Mouse (Mus musculus) kidney, postnatal 0 days (tissue): ENCODE measurements at regions not wholly inside any gene's neighbourhood (a gene's known extent, or its start where the extent isn't known, plus 50 kb on each side); places are given as distances from the start of the nearest gene placed in this dataset.
A peak's percentile ranks its signal among the peaks of the same experiment; 100 is the strongest.

Source experiments
- ATAC-seq: fragments of 200-750 bp; cut with Nextera tagmentation; replicated peaks from 2 replicates; pipeline ENCODE4 v1.8.0; 2017; ENCODE audit warnings: low read depth, moderate number of reproducible peaks, moderate TSS enrichment, moderate library complexity; ENCODE audit not compliant: low FRiP score
- DNase-seq: peaks from one replicate; pipeline ENCODE4 v3.0.0-alpha.2; 2016; ENCODE audit warnings: low spot score
- H3K27ac ChIP-seq: fragments of 300-500 bp; sonication (generic); 2 replicates; pipeline ENCODE4 v1.5.1; 2014; ENCODE audit warnings: mild to moderate bottlenecking
- H3K27me3 ChIP-seq: fragments of 300-500 bp; sonication (generic); 2 replicates; pipeline ENCODE4 v1.6.1; 2014; ENCODE audit warnings: low read length, mixed read lengths; ENCODE audit not compliant: insufficient read depth
- H3K36me3 ChIP-seq: fragments of 300-500 bp; sonication (generic); 2 replicates; pipeline ENCODE4 v1.6.1; 2014; ENCODE audit warnings: low read length, mixed read lengths; ENCODE audit not compliant: insufficient read depth
- H3K4me1 ChIP-seq: fragments of 300-500 bp; sonication (generic); replicated peaks from 2 replicates; pipeline ENCODE4 v1.6.1; 2014; ENCODE audit warnings: antibody characterized with exemption, low read length, mixed read lengths; ENCODE audit not compliant: insufficient read depth
- H3K4me2 ChIP-seq: fragments of 300-500 bp; sonication (generic); 2 replicates; pipeline ENCODE4 v1.6.1; 2014; ENCODE audit warnings: mild to moderate bottlenecking, low read length, moderate library complexity, mixed read lengths
- H3K4me3 ChIP-seq: fragments of 300-500 bp; sonication (generic); replicated peaks from 2 replicates; pipeline ENCODE4 v1.5.1; 2014; ENCODE audit warnings: low read depth, low read length
- H3K9ac ChIP-seq: fragments of 300-500 bp; sonication (generic); 2 replicates; pipeline ENCODE4 v1.6.1; 2014; ENCODE audit warnings: low read depth, low read length
- H3K9me3 ChIP-seq: fragments of 300-500 bp; sonication (generic); replicated peaks from 2 replicates; pipeline ENCODE4 v1.6.1; 2016; ENCODE audit warnings: low read length, inconsistent platforms, mixed read lengths
- CTCF ChIP-seq: IDR thresholded peaks from 2 replicates; pipeline ENCODE4 v1.5.1; 2016; ENCODE audit warnings: antibody characterized with exemption, low read depth, mild to moderate bottlenecking, moderate library complexity
- WGBS: fragments of 180-500 bp; shearing (Covaris S2); extraction: QIAGEN DNeasy Blood & Tissue Kit; methylation state at CpG from one replicate; pipeline ENCODE4 v1.1.7; 2014; 5-methylcytosine and 5-hydroxymethylcytosine counted together

- Histone ChIP-seq H3K27me3 (no peaks in the 10 kb centered on the region), H3K27ac (no peak overlapping the region), H3K9ac (no peak overlapping the region), H3K4me1 (no peaks in the 10 kb centered on the region), H3K36me3 (no peaks in the 10 kb centered on the region), H3K4me3 (no peak overlapping the region), H3K4me2 (no peak overlapping the region), H3K9me3 (no peaks in the 10 kb centered on the region)
- 43% methylated on average over 1 of the region's 1 CpGs for WGBS
- ATAC-seq: no peak
- DNase-seq: no peak
- no peak for TF ChIP-seq CTCF
Measured at GRCm38 (mm10) chr8:103306476-103307183, 521.2 kb upstream of the Cdh11 start.

- Histone ChIP-seq H3K4me3 (no peak overlapping the region), H3K27ac (no peak overlapping the region), H3K4me2 (no peak overlapping the region), H3K36me3 (no peaks in the 10 kb centered on the region), H3K9me3 (no peaks in the 10 kb centered on the region), H3K4me1 (no peaks in the 10 kb centered on the region), H3K27me3 (no peaks in the 10 kb centered on the region), H3K9ac (no peak overlapping the region)
- DNase-seq (no peak), ATAC-seq (no peak)
- whole genome bisulfite sequencing: 82% methylated on average over 1 of the region's 1 CpGs
- TF ChIP-seq CTCF: no peak
Measured at GRCm38 (mm10) chr8:103313576-103313975, 528.1 kb upstream of the Cdh11 start.

DNA sequence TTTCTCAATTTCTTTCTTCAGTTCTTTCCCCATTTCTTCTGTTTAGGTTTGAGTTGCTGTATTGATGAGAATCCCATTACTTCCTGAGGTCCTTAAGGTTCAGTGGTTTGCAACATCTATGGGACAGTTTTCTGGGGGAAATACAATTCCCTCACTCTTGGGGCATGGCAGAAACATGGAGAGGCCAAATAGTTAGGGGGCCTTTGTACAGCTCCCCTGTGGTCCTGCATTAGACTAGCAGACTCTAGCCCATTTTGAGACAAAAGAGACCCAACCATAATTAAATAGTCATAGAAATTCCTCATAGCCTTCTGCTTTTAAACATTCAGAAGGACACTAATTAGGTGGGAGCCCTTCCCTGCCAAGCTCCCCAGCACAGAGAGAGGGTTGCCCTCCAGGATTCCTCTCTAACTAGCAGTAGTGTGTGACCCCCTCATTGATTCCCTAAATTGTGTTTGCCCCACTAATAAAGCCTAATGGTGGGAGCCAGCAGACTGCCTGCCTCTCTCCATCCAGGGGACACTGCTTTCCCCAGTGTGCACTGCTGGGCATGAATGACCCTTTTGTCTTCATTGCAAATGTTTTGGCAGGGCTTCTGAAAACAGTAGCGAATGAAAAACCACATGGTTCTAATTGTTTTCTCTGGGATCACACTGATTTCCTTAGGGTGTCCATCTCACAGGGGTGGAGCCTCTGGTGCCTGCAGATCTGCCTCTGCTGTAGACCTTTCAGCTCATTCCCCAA is 529.0 kb upstream of the Cdh11 start:
- Histone ChIP-seq H3K27me3 (no peaks in the 10 kb centered on the region), H3K4me3 (no peak overlapping the region), H3K27ac (no peak overlapping the region), H3K36me3 (no peaks in the 10 kb centered on the region), H3K9ac (no peak overlapping the region), H3K4me1 (no peaks in the 10 kb centered on the region), H3K4me2 (no peak overlapping the region), H3K9me3 (no peaks in the 10 kb centered on the region)
- 25% methylated on average over 1 of the region's 1 CpGs for WGBS
- TF ChIP-seq CTCF: no peak
- no peak for DNase-seq
- ATAC-seq: no peak

- 92% methylated on average over 1 of the region's 1 CpGs for WGBS
- Histone ChIP-seq H3K27me3 (no peaks in the 10 kb centered on the region), H3K4me1 (no peaks in the 10 kb centered on the region), H3K27ac (no peak overlapping the region), H3K9ac (no peak overlapping the region), H3K36me3 (no peaks in the 10 kb centered on the region), H3K9me3 (no peaks in the 10 kb centered on the region), H3K4me2 (no peak overlapping the region), H3K4me3 (no peak overlapping the region)
- ATAC-seq (no peak), DNase-seq (no peak)
- no peak for TF ChIP-seq CTCF
Measured at GRCm38 (mm10) chr8:103315742-103316141, 530.3 kb upstream of the Cdh11 start.

DNA sequence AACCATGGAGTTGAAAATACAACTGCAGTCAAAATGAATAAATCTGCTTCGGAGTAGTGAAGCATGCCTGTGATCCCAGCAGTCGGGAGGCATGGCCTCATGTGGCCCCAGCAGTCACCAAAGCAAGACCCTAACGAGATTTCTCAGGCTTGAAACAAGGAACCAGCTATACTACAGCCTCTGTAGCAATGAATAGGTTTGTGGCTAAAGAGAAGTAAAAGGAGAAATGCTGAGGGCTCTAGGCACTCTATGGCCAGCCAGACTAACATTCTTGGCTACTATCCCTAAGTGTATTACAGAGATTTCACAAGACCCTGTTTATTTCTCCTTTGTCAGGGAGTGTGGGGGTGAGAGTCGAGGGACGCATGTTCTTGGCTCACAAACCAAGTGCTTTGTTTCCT is 531.2 kb upstream of the Cdh11 start:
- 26% methylated on average over 5 of the region's 5 CpGs for WGBS
- peak; percentile 67 for DNase-seq
- no peak for TF ChIP-seq CTCF
- Histone ChIP-seq H3K27me3 (no peaks in the 10 kb centered on the region), H3K9ac (no peak overlapping the region), H3K36me3 (no peaks in the 10 kb centered on the region), H3K4me3 (no peak overlapping the region), H3K27ac (no peak overlapping the region), H3K4me2 (no peak overlapping the region), H3K4me1 (no peaks in the 10 kb centered on the region), H3K9me3 (no peaks in the 10 kb centered on the region)
- no peak for ATAC-seq

GRCm38 (mm10) chr8:103317149-103317725 is 531.8 kb upstream of the Cdh11 start:
- H3K4me3 ChIP-seq: no peak overlapping the region
- H3K9ac ChIP-seq: no peak overlapping the region
- ATAC-seq (no peak), DNase-seq (no peak)
- no peaks in the 10 kb centered on the region for H3K27me3 ChIP-seq
- 71% methylated on average over 2 of the region's 2 CpGs for WGBS
- H3K27ac ChIP-seq: no peak overlapping the region
- no peak for TF ChIP-seq CTCF
- H3K4me1 ChIP-seq: no peaks in the 10 kb centered on the region
- H3K9me3 ChIP-seq: no peaks in the 10 kb centered on the region
- no peaks in the 10 kb centered on the region for H3K36me3 ChIP-seq
- no peak overlapping the region for H3K4me2 ChIP-seq
